Mouse (Mus musculus) E14TG2a.4 (cell line): ENCODE measurements around the gene Tmem28.
A peak's percentile ranks its signal among the peaks of the same experiment; 100 is the strongest.

Experiments
- H3K27me3 ChIP-seq: 2 replicates; pipeline ENCODE4 v1.6.1; 2014; ENCODE audit warnings: low read length, control low read depth; ENCODE audit not compliant: insufficient read depth
- H3K36me3 ChIP-seq: 2 replicates; pipeline ENCODE4 v1.6.1; 2014; ENCODE audit warnings: low read length, control low read depth; ENCODE audit not compliant: insufficient read depth
- H3K4me1 ChIP-seq: replicated peaks from 2 replicates; pipeline ENCODE4 v1.6.1; 2014; ENCODE audit warnings: low read depth, low read length, control low read depth
- H3K4me3 ChIP-seq: replicated peaks from 2 replicates; pipeline ENCODE4 v1.5.1; 2014; ENCODE audit warnings: mild to moderate bottlenecking, low read length
- H3K9me3 ChIP-seq: 2 replicates; pipeline ENCODE4 v1.6.1; 2014; ENCODE audit warnings: low read length, control low read depth
- CTCF ChIP-seq: conservative IDR thresholded peaks from 2 replicates; pipeline ENCODE4 v1.5.1; 2014; ENCODE audit warnings: low read length
- NANOG ChIP-seq: IDR thresholded peaks from 2 replicates; pipeline ENCODE4 v1.6.1; 2014; ENCODE audit warnings: borderline replicate concordance, low read length, mixed read lengths
- POU5F1 ChIP-seq: IDR thresholded peaks from 2 replicates; pipeline ENCODE4 v1.6.1; 2014; ENCODE audit warnings: low read length, borderline replicate concordance

Tmem28 gene

DNA sequence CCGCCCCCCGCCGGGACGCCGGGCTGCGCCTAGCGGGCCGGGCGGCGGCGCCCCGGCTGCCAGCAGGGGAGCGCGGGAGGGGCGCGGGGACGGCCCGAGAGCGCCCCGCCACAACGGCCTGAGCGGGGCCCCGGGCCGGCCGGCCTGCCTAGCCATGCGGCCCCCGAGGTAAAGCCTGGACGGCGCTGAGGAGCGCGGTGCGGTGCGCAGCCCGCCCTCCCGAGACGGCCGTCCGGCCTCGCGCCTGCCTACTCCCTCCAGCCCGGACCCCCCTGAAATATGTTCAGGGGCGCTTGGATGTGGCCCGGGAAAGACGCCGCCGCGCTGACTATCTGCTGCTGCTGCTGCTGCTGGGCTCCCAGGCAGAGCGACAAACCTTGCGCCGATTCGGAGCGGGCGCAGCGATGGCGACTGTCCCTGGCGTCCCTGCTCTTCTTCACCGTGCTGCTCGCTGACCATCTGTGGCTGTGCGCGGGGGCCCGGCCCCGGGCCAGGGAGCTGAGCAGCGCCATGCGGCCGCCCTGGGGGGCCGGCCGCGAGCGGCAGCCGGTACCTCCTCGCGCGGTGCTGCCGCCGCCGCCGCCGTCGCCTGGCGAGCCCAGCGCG, at the start of gene Tmem28:
Gene Tmem28, plus strand, starts transcription at position 232 of the 606 bp plus-strand sequence.
- H3K4me1 ChIP-seq, result peaks cover 9% of the 10 kb centered on the region
- no peaks in the 10 kb centered on the region; the same call in 1 of the 2 replicates for H3K9me3 ChIP-seq
- no peaks in the 10 kb centered on the region for H3K36me3 ChIP-seq
- peaks cover 34% of the 10 kb centered on the region for H3K27me3 ChIP-seq
- no peak for TF ChIP-seq CTCF
- peak within 1 kb of the TSS; percentile 85 for H3K4me3 ChIP-seq

DNA sequence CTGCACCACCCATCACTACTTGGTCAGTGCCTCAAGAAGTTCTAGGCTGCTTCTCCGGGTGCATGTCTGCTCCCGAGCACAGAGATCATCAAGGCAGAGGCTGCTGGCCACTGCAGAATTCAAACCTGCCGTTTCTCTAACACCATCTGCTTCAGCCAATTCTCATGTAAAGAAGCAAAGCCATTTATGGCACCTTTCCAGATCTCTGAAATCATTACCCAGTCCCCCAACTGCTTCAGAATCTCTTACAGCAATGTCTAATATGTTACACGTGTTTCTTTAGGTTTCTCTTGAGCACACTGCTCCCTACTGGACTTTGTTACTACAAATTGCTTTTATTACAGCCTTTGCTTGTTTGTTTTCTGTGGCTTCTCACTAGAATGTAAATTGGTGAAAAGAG, 40.5 kb upstream of the Tmem28 start:
- no peaks in the 10 kb centered on the region for H3K4me1 ChIP-seq
- no peaks in the 10 kb centered on the region for H3K9me3 ChIP-seq
- H3K36me3 ChIP-seq, result no peaks in the 10 kb centered on the region
- no peak overlapping the region for H3K4me3 ChIP-seq
- TF ChIP-seq CTCF (no peak), NANOG (no peak), POU5F1 (no peak)
- H3K27me3 ChIP-seq, result no peaks in the 10 kb centered on the region

DNA sequence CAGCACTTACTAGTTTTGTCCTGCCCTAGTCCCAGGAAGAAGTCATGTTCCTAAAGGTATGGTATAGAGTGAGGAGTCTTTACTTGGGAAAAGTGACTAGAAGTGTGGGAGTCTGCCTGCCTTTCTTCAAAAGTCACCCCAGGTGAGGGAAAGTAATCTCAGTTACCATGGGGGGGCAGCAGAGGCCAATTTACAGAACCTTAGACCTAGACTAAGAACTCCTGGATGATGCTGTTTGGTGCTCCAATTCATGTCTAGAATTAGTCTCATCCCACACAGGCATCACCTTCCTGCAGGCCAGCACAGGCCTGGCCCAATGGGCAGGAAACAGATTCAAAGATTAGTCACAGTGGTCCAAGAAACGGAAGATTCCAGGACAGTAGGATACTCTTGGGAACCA, 12.4 kb upstream of the Tmem28 start:
- Histone ChIP-seq H3K4me1 (no peaks in the 10 kb centered on the region), H3K27me3 (no peaks in the 10 kb centered on the region), H3K9me3 (no peaks in the 10 kb centered on the region; the same call in 1 of the 2 replicates), H3K36me3 (no peaks in the 10 kb centered on the region), H3K4me3 (no peak overlapping the region)
- no peak for TF ChIP-seq POU5F1
- TF ChIP-seq CTCF, result 0 out of 2 replicates have a peak, but pooled peaks have one; percentile 18
- no peak for TF ChIP-seq NANOG

DNA sequence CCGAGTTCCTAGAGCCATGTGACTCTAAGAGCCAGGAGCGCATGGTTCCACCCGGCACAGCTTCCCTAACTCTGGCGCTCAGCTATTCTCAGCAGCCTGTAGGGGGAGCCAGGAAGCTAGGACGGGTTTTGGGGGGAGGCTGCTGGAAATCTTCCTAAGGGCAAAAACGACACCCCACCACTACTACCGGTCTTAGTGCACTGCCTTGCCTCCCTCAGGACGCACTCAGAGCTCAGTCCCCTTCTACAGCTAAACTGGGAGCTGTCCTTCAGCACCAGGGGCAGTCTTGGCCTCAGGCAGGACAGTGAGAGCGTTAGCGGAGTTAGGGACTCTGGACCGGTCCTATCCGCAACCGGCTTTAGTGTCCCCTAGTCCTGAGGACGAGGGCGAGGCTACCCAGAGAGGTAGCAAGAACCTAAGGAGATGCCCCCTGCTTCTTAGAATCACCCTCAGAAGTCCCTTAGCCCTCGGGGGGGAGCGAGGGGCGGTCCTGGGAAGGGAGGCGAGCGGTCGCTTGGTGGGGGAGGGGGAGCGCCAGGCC, 1.4 kb upstream of the Tmem28 start:
- peak overlapping the region; percentile 85 for H3K4me3 ChIP-seq
- H3K27me3 ChIP-seq, result peaks cover 34% of the 10 kb centered on the region
- no peaks in the 10 kb centered on the region for H3K36me3 ChIP-seq
- H3K4me1 ChIP-seq, result peaks cover 9% of the 10 kb centered on the region
- 0 out of 2 replicates have a peak, but pooled peaks have one; percentile 16 for TF ChIP-seq CTCF
- TF ChIP-seq NANOG, result no peak
- TF ChIP-seq POU5F1, result no peak
- no peaks in the 10 kb centered on the region; the same call in 1 of the 2 replicates for H3K9me3 ChIP-seq

DNA sequence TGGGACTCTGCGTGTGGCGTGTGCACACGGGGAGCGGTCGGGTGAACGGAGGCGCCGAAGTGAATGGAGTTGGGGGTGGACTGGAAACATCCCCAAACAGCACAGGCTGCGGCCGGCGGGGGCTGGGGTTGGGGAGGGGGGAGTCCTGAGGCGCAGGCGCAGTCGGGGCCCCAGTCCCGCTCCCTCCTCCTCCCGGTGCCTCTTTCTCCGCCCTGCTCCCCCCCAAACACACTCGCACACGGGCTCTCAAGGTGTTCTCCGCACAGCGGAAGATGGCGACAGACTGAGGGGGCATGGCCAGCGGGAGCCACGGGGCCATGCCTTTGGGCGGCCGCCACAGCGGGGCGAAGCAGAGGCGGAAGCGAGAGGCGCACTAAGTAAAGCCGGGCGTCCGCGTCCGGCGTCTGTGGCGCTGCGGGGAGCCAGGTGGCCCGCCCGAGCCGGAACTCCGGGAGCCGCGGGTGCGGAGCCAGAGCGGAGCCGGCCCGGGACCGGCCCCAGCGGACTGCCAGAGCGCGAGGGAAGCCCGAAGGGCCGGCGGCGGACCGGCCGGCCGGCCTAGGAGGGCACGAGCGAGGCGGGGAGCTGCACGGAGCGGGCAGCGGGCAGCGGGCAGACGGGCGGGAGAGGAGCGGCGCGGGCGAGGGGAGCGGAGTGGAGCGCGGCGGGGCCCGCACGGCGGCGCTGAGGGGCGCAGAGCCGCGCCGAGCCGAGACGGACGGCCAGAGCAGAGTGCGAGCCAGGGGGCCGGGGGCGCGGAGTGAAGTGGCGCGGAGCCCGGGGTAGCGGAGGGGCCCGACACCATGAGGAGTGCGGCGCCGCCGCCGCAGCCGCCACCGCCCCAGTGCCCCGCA, 658 bp upstream of the Tmem28 start:
- TF ChIP-seq POU5F1 (no peak), NANOG (no peak), CTCF (no peak)
- H3K27me3 ChIP-seq, result peaks cover 34% of the 10 kb centered on the region
- H3K9me3 ChIP-seq, result no peaks in the 10 kb centered on the region; the same call in 1 of the 2 replicates
- peak overlapping the region; percentile 85 for H3K4me3 ChIP-seq
- no peaks in the 10 kb centered on the region for H3K36me3 ChIP-seq
- H3K4me1 ChIP-seq, result peaks cover 9% of the 10 kb centered on the region

DNA sequence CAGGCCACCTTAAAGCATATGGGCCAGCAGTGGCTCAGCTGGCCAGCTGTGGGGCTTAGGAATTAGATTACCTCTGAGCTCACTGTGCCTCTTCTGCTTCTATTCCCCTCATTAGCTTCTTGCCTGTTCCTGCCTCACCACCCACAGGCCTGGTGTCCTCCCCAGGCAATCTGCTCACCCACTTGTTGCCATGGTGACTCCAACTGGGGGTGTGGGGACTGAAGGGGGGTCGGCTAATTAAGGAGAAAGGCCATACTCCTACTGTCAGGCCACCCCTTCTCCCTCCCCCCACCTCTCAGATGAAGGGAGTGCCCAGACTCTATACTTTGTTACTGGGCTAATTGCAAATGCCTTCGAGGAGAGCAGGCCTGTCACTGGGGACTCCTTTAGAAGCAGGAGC, 21.3 kb downstream of the Tmem28 start:
- TF ChIP-seq NANOG (no peak), POU5F1 (no peak), CTCF (no peak)
- no peaks in the 10 kb centered on the region for H3K36me3 ChIP-seq
- H3K9me3 ChIP-seq, result no peaks in the 10 kb centered on the region
- H3K4me3 ChIP-seq, result no peak overlapping the region
- no peaks in the 10 kb centered on the region; the same call in 1 of the 2 replicates for H3K4me1 ChIP-seq
- no peaks in the 10 kb centered on the region for H3K27me3 ChIP-seq

DNA sequence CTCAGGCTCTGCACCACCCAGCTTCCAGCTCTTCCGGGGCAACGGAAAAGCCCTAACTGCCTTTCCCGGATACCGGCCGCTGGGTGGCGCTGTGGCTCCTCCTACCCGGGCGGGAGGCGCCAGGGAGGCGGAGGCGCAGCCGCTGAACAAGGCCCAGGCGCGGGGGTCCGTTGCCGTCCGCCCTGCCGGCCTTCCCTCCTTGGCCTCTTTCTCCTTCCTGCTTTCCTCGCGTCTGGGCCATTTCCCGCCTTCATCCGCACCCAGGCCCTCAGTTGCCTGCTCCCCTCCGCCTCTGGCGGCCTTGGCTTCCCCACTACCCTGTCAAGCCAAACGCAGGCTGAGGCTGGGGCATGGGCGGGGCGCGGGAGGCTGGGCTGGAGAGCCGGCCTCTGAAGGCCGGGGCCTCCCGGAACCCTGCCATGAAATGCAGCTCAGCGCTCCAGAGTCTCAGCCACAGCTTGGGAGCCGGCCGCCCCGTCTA, 32.5 kb downstream of the Tmem28 start:
- H3K27me3 ChIP-seq, result peaks cover 8% of the 10 kb centered on the region; the same call in 1 of the 2 replicates
- H3K36me3 ChIP-seq, result no peaks in the 10 kb centered on the region
- H3K4me3 ChIP-seq, result peak overlapping the region; percentile 69
- TF ChIP-seq POU5F1 (no peak), NANOG (no peak), CTCF (0 out of 2 replicates have a peak, but pooled peaks have one; percentile 10)
- no peaks in the 10 kb centered on the region; the same call in 1 of the 2 replicates for H3K4me1 ChIP-seq
- H3K9me3 ChIP-seq, result no peaks in the 10 kb centered on the region

DNA sequence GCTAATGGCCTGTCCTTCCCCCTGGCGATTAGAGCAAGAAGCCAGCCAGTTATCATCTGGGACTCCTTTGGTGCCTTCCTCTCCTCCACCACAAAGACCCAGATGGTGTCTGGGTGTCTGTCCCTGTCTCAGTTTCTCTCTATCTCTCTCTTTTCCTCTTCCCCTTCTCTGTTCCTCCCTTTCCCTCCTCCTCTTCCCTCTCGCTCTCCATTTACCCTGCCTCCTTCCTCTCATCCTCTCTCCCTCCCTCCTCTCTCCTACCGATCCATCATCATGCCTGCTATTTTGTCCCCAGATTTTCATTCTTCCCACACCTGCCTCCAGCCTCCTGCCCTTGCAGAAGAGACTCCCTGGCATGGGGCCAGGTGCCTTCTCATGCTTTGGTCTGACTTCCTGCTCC, 33.0 kb downstream of the Tmem28 start:
- TF ChIP-seq NANOG, result no peak
- TF ChIP-seq CTCF, result no peak
- no peak for TF ChIP-seq POU5F1
- H3K4me1 ChIP-seq, result no peaks in the 10 kb centered on the region; the same call in 1 of the 2 replicates
- H3K27me3 ChIP-seq, result peaks cover 8% of the 10 kb centered on the region; the same call in 1 of the 2 replicates
- no peaks in the 10 kb centered on the region for H3K9me3 ChIP-seq
- H3K36me3 ChIP-seq, result no peaks in the 10 kb centered on the region
- H3K4me3 ChIP-seq, result peak overlapping the region; percentile 69
